Mouse (Mus musculus) hindbrain, embryonic 11.5 days (tissue): ENCODE measurements around the gene Zfp654. TPM values are rescaled to one million over a fixed set of nuclear protein-coding genes. Genes with fewer than 3 reads are reported as not detected.
A peak's percentile ranks its signal among the peaks of the same experiment; 100 is the strongest.

ENCODE experiments used
- ATAC-seq: fragments of 200-750 bp; cut with Nextera tagmentation; 2 replicates; pipeline ENCODE4 v1.8.0; 2017; ENCODE audit warnings: mild to moderate bottlenecking, moderate TSS enrichment, moderate library complexity; ENCODE audit not compliant: low FRiP score
- DNase-seq: peaks from one replicate; pipeline ENCODE4 v3.0.0-alpha.2; 2015; ENCODE audit warnings: low spot score
- H3K27ac ChIP-seq: fragments of 300-500 bp; sonication (generic); 2 replicates; pipeline ENCODE4 v1.5.1; 2014; ENCODE audit warnings: mild to moderate bottlenecking, low read depth, low read length
- H3K27me3 ChIP-seq: fragments of 300-500 bp; sonication (generic); 2 replicates; pipeline ENCODE4 v1.6.1; 2014; ENCODE audit warnings: mild to moderate bottlenecking, low read length, moderate library complexity, mixed read lengths; ENCODE audit not compliant: control insufficient read depth, insufficient read depth
- H3K36me3 ChIP-seq: fragments of 300-500 bp; sonication (generic); 2 replicates; pipeline ENCODE4 v1.6.1; 2014; ENCODE audit warnings: mild to moderate bottlenecking, low read length, moderate library complexity, mixed read lengths; ENCODE audit not compliant: control insufficient read depth, insufficient read depth
- H3K4me1 ChIP-seq: fragments of 300-500 bp; sonication (generic); replicated peaks from 2 replicates; pipeline ENCODE4 v1.6.1; 2014; ENCODE audit warnings: low read length, mixed read lengths; ENCODE audit not compliant: control insufficient read depth, insufficient read depth
- H3K4me2 ChIP-seq: fragments of 300-500 bp; sonication (generic); replicated peaks from 2 replicates; pipeline ENCODE4 v1.6.1; 2014; ENCODE audit warnings: mild to moderate bottlenecking, low read depth, low read length
- H3K4me3 ChIP-seq: fragments of 300-500 bp; sonication (generic); 2 replicates; pipeline ENCODE4 v1.5.1; 2014; ENCODE audit warnings: low read depth, low read length
- H3K9ac ChIP-seq: fragments of 300-500 bp; sonication (generic); 2 replicates; pipeline ENCODE4 v1.6.1; 2014; ENCODE audit warnings: low read depth, low read length
- H3K9me3 ChIP-seq: fragments of 300-500 bp; sonication (generic); 2 replicates; pipeline ENCODE4 v1.6.1; 2016; ENCODE audit warnings: low read length; ENCODE audit not compliant: control insufficient read depth
- WGBS: fragments of 180-500 bp; shearing (Covaris S2); extraction: QIAGEN DNeasy Blood & Tissue Kit; methylation state at CpG from one replicate; pipeline ENCODE4 v1.1.7; 2014; 5-methylcytosine and 5-hydroxymethylcytosine counted together
- polyA plus RNA-seq: library from polyadenylated mRNA; unstranded; fragments of >200 nt; fragmentation: Nextera tagmentation; extraction: Ambion mirVana; gene quantifications from 2 replicates; pipeline ENCODE4 v1.2.1, GENCODE M21; 2014

Gene Zfp654
- 7.6 and 9.6 TPM in 2 replicates for polyA plus RNA-seq

- Histone ChIP-seq H3K4me2 (peak within 1 kb of the TSS; percentile 92), H3K27ac (peak within 1 kb of the TSS; percentile 95), H3K9ac (peak within 1 kb of the TSS; percentile 91), H3K4me1 (peaks cover 2% of the 10 kb centered on the region; the same call in 1 of the 2 replicates), H3K4me3 (peak within 1 kb of the TSS; percentile 91), H3K36me3 (peaks cover 5% of the 10 kb centered on the region; the same call in 1 of the 2 replicates), H3K27me3 (no peaks in the 10 kb centered on the region), H3K9me3 (no peaks in the 10 kb centered on the region)
- DNase-seq (peak; percentile 100), ATAC-seq (peak; percentile 100)
- WGBS: 0% methylated on average over 68 of the region's 85 CpGs
These were observed at the start of gene Zfp654, which contains the start of gene Cggbp1 for GRCm38 (mm10) chr16:64851563-64852362. TSS of gene Zfp654 (minus strand) at chr16:64851652. TSS of gene Cggbp1 (plus strand) at chr16:64851996.

DNA sequence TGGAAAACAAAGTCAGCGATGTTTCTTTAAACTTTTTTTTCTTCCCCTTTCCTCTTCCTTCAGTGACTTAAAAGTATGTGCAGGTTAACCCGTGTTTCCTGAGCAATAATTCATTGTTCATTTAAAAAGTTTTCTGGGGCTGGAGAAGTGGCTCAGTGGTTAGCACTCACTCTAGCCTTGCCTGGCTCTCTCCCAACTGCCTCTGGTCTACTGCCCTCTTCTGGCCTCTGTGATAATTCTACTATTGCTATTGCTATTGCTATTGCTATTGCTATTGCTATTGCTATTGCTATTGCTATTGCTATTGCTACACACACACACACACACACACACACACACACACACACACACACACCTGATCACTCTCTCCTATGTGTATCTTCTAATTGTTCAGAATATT, 47.6 kb upstream of the Zfp654 start:
- H3K36me3 ChIP-seq: no peaks in the 10 kb centered on the region
- no peak overlapping the region for H3K9ac ChIP-seq
- H3K4me1 ChIP-seq: no peaks in the 10 kb centered on the region
- no peak for ATAC-seq
- no peaks in the 10 kb centered on the region for H3K9me3 ChIP-seq
- no peak overlapping the region for H3K27ac ChIP-seq
- no peak overlapping the region for H3K4me2 ChIP-seq
- H3K27me3 ChIP-seq: no peaks in the 10 kb centered on the region
- no peak overlapping the region for H3K4me3 ChIP-seq
- 79% methylated on average over 2 of the region's 2 CpGs for WGBS
- DNase-seq: no peak

GRCm38 (mm10) chr16:64889496-64889895, 38.0 kb upstream of the Zfp654 start:
- Histone ChIP-seq H3K4me2 (no peak overlapping the region), H3K9me3 (no peaks in the 10 kb centered on the region), H3K4me3 (no peak overlapping the region), H3K27ac (no peak overlapping the region), H3K36me3 (no peaks in the 10 kb centered on the region), H3K9ac (no peak overlapping the region), H3K27me3 (no peaks in the 10 kb centered on the region), H3K4me1 (no peaks in the 10 kb centered on the region)
- DNase-seq (no peak), ATAC-seq (no peak)
- WGBS: 88% methylated on average over 3 of the region's 3 CpGs

GRCm38 (mm10) chr16:64885547-64885946, 34.1 kb upstream of the Zfp654 start:
- H3K27ac ChIP-seq: no peak overlapping the region
- H3K4me3 ChIP-seq: no peak overlapping the region
- ATAC-seq: no peak
- no peak overlapping the region for H3K4me2 ChIP-seq
- WGBS: 42% methylated on average over 4 of the region's 4 CpGs
- H3K9me3 ChIP-seq: no peaks in the 10 kb centered on the region
- no peak for DNase-seq
- H3K4me1 ChIP-seq: no peaks in the 10 kb centered on the region
- no peaks in the 10 kb centered on the region for H3K27me3 ChIP-seq
- no peak overlapping the region for H3K9ac ChIP-seq
- H3K36me3 ChIP-seq: no peaks in the 10 kb centered on the region

GRCm38 (mm10) chr16:64885142-64885541, 33.7 kb upstream of the Zfp654 start:
- Histone ChIP-seq H3K27ac (no peak overlapping the region), H3K4me3 (no peak overlapping the region), H3K4me1 (no peaks in the 10 kb centered on the region), H3K9ac (no peak overlapping the region), H3K36me3 (no peaks in the 10 kb centered on the region), H3K4me2 (no peak overlapping the region), H3K9me3 (no peaks in the 10 kb centered on the region), H3K27me3 (no peaks in the 10 kb centered on the region)
- 22% methylated on average over 3 of the region's 3 CpGs for WGBS
- ATAC-seq (peak; percentile 49; the same call in 1 of the 2 replicates), DNase-seq (no peak)

DNA sequence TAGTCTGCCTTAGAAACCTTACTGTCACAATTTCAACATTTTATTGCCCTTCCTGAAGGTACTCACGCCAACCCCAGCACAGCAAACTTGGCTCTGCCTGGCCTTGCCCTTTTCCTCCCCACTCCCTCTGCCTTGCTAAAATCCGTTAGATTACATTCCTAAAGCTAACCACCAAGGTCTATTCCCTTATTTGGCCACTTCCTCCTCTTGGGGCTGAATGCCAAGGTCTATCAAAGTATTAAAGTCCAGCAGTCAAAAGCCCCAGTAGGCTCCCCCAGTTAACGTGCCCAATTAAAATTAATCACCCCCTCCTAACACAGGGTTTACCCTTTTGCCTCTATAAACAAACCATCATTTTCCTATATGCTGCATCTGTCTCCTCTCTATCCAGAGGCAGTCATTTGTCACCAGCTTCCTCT, 33.0 kb upstream of the Zfp654 start:
- ATAC-seq: no peak
- Histone ChIP-seq H3K9me3 (no peaks in the 10 kb centered on the region), H3K4me2 (no peak overlapping the region), H3K36me3 (no peaks in the 10 kb centered on the region), H3K4me3 (no peak overlapping the region), H3K4me1 (no peaks in the 10 kb centered on the region), H3K9ac (no peak overlapping the region), H3K27me3 (no peaks in the 10 kb centered on the region), H3K27ac (no peak overlapping the region)
- DNase-seq: no peak
- 53% methylated on average over 3 of the region's 3 CpGs for WGBS

DNA sequence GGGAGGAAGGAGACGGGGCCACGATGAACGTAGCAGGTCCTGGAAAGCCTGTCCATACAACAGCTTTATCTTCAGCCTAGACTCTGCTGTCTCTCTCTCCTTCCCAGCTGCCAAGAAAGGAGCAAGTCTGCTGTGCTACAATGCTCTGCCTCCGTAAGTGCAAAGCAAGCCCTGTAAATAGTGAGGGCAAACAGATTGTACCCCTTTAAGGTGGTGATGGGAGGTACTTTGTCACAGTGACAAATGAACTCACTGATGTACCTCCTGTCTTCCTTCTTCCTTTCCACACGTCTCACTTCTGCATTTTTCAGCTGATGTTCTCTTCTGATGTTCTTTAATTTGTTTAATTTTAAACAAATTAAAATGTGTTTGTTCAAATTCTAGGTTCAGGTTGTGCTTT, 32.4 kb upstream of the Zfp654 start:
- no peaks in the 10 kb centered on the region for H3K36me3 ChIP-seq
- 70% methylated on average over 5 of the region's 5 CpGs for WGBS
- H3K9me3 ChIP-seq: no peaks in the 10 kb centered on the region
- no peak overlapping the region for H3K27ac ChIP-seq
- no peak for ATAC-seq
- no peak overlapping the region for H3K9ac ChIP-seq
- no peaks in the 10 kb centered on the region for H3K27me3 ChIP-seq
- H3K4me2 ChIP-seq: no peak overlapping the region
- no peaks in the 10 kb centered on the region for H3K4me1 ChIP-seq
- DNase-seq: no peak
- H3K4me3 ChIP-seq: no peak overlapping the region

- no peaks in the 10 kb centered on the region for H3K36me3 ChIP-seq
- H3K9me3 ChIP-seq: no peaks in the 10 kb centered on the region
- 88% methylated on average over 2 of the region's 2 CpGs for WGBS
- no peak overlapping the region for H3K9ac ChIP-seq
- no peak for ATAC-seq
- H3K27me3 ChIP-seq: no peaks in the 10 kb centered on the region
- no peak overlapping the region for H3K27ac ChIP-seq
- DNase-seq: no peak
- no peaks in the 10 kb centered on the region for H3K4me1 ChIP-seq
- no peak overlapping the region for H3K4me3 ChIP-seq
- no peak overlapping the region for H3K4me2 ChIP-seq
These were observed 30.0 kb upstream of the Zfp654 start for GRCm38 (mm10) chr16:64881442-64881841.

- 59% methylated on average over 3 of the region's 3 CpGs for WGBS
- no peak overlapping the region for H3K4me2 ChIP-seq
- H3K9me3 ChIP-seq: no peaks in the 10 kb centered on the region
These were observed 29.5 kb upstream of the Zfp654 start for GRCm38 (mm10) chr16:64880986-64881385.

More at GRCm38 (mm10) chr16:64880986-64881385, 29.5 kb upstream of the Zfp654 start:
- H3K27ac ChIP-seq: no peak overlapping the region
- no peaks in the 10 kb centered on the region for H3K27me3 ChIP-seq
- no peaks in the 10 kb centered on the region for H3K4me1 ChIP-seq
- DNase-seq (no peak), ATAC-seq (no peak)
- no peak overlapping the region for H3K4me3 ChIP-seq
- no peaks in the 10 kb centered on the region for H3K36me3 ChIP-seq
- no peak overlapping the region for H3K9ac ChIP-seq
